Mouse (Mus musculus): ENCODE results near the gene Arhgap23. TPM values are rescaled to one million over a fixed set of nuclear protein-coding genes. Genes with fewer than 3 reads are reported as not detected.
A peak's percentile ranks its signal among the peaks of the same experiment; 100 is the strongest.

Gene Arhgap23
- 10 to 100 TPM; 73.3 to 77.4 TPM for total RNA-seq (2021)
- long read RNA-seq, full-length matches to known transcripts, result 3 of 29 reads
- long read RNA-seq, partial matches to known transcripts, result 22 of 29 reads
- long read RNA-seq, other reads (novel, unspliced or antisense), result 4 of 29 reads

DNA sequence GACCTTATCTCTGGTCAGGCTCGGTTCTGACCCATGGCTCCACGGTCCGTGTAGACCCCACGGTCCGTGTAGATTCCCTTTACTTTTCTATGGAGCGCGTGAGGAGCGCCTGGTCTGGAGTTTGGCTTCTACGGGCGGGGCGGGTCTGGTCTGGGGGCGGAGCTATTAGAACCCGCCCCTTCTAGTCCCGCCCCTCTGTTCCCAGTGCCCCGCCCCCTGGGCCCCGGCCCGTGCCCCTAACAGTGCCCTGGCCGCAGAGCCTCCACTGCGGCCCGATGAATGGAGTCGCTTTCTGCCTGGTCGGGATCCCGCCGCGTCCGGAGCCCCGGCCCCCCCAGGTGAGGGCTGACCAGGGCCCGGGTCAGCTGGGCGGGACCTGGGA lies at the start of gene Arhgap23:
Gene Arhgap23 (plus strand): TSS at position 204 of the 382 bp plus-strand sequence.
- peak; percentile 47 to 67 for DNase-seq (ENCODE audit: low spot score in 2 of 2)

DNA sequence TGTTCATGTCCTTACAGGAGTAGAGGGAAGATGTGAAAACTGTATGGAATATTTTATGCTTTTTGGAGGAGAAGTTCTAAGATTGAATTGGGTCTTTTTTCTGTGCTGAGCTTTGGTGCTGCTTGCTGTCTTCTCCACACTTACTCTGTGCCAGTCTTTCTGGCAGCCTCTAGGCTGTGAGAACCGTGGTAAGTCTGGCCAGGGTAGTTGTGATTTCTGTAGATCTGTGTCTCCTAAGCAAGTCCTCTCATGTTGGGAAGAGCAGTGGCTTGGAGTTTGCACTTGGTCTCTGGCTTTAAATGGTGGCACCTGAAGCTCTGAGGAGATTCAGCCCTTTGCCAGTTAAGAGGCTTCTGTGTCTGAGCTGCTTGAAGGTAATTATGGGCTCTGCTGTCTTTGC lies 49.8 kb upstream of the Arhgap23 start:
- DNase-seq (ENCODE audit: low spot score in 2 of 2), result no peak

- DNase-seq (ENCODE audit: low spot score in 2 of 2), result no peak
Measured at GRCm38 (mm10) chr11:97368501-97368900, 46.8 kb upstream of the Arhgap23 start.

- no peak for DNase-seq (ENCODE audit: low spot score in 2 of 2)
Measured at GRCm38 (mm10) chr11:97370329-97371091, 44.8 kb upstream of the Arhgap23 start.

- DNase-seq (ENCODE audit: low spot score in 2 of 2), result no peak
Measured at GRCm38 (mm10) chr11:97372159-97372864, 43.0 kb upstream of the Arhgap23 start.

DNA sequence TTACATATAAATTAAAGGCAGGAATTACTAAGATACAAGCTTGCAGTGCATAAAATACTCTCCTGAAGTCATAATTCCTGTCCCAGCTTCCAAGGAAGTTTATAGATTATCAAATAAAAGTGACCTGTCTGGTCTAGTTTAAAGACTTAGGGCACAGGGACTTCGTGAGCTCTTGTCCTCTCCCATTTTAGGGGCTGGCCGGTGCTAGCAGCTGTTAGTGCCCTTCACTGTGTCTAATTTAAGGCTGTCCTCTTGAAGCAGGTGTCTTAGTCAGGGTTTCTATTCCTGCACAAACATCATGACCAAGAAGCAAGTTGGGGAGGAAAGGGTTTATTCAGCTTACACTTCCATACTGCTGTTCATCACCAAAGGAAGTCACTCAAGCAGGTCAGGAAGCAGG lies 41.9 kb upstream of the Arhgap23 start:
- no peak for DNase-seq (ENCODE audit: low spot score in 2 of 2)

GRCm38 (mm10) chr11:97380036-97380435 lies 35.3 kb upstream of the Arhgap23 start:
- DNase-seq (ENCODE audit: low spot score in 2 of 2), result no peak

GRCm38 (mm10) chr11:97383017-97383416 lies 32.3 kb upstream of the Arhgap23 start:
- DNase-seq (ENCODE audit: low spot score in 2 of 2), result no peak

GRCm38 (mm10) chr11:97383764-97384163 lies 31.6 kb upstream of the Arhgap23 start:
- DNase-seq (ENCODE audit: low spot score in 2 of 2), result no peak

DNA sequence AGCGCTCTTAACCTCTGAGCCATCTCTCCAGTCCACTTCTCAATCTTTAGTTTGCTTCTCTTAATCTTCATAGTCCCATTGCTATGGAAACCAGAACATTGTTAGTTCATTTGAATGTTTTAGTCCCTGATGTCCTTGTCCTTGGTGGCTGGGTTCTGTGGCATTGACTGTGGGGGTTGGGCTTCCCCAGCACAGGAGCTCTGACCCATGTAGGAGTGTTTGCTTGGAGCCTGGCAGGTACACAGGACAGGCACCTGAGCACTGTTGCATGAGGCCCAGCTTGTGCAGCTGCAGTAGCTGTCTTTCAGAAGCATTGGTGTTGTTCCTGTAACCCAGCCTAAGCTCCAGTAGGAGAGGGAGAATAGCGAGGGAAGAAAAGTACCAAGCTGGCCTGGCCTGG lies 27.5 kb upstream of the Arhgap23 start:
- DNase-seq (ENCODE audit: low spot score in 2 of 2), result no peak

DNA sequence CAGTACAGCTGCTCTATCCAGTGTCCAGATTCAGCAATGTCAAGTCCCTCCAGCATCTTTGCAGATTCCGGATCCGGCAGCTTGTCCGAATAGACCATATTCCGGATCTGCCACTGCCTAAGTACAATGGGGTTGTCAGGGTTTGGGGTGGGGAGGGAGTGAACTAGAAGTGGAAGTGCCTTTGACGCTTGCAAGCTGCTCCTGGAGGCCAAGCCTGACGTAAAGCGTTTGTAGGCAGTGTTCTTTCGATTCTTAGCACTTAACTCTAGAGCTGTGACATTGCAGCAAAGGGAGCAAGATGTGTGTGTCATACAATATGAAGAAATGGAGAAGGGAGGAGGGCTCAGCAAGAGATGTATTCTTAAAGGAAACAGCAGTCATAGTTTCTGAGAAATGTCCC lies 26.2 kb upstream of the Arhgap23 start:
- DNase-seq (ENCODE audit: low spot score in 2 of 2), result no peak

GRCm38 (mm10) chr11:97393658-97394057 lies 21.7 kb upstream of the Arhgap23 start:
- DNase-seq (ENCODE audit: low spot score in 2 of 2), result no peak

GRCm38 (mm10) chr11:97394146-97394545 lies 21.2 kb upstream of the Arhgap23 start:
- no peak for DNase-seq (ENCODE audit: low spot score in 2 of 2)

- DNase-seq (ENCODE audit: low spot score in 2 of 2), result no peak
Measured at GRCm38 (mm10) chr11:97398506-97398905, 16.8 kb upstream of the Arhgap23 start.

DNA sequence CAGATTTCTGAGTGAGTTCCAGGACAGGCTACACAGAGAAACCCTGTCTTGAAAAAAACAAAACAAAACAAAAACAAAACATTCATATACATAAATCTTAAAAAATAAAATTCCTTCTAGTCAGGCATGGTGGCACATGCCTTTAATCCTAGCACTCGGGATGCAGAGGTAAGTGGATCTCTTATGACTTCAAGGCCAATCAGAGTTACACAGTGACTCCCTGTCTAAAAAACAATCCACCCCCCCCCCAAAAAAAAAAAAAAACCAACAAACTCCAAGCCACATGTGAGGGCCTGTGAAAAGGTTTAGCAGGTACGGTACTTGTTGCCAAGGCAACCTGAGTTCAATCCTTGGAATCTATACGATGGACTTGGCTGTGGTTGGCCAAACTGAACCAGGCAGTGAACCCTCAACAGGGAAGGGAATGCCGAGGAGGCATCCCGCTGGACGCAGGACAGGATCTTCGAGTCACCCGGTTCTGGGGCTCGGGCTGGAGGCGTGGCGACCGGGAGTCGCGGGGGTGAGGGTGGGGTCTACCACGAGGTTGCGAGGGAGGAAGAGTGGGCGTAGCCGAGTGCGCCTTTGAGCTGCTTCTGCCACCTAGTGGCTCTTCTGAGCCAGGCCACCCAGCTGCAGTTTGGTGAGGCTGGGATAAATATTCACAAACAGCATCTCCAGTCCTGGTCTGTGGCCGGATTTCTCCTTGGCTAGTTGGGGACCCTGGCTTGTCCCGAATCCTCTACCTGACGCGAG lies 15.2 kb upstream of the Arhgap23 start:
- peak; percentile 82 to 86 for DNase-seq (ENCODE audit: low spot score in 2 of 2)

DNA sequence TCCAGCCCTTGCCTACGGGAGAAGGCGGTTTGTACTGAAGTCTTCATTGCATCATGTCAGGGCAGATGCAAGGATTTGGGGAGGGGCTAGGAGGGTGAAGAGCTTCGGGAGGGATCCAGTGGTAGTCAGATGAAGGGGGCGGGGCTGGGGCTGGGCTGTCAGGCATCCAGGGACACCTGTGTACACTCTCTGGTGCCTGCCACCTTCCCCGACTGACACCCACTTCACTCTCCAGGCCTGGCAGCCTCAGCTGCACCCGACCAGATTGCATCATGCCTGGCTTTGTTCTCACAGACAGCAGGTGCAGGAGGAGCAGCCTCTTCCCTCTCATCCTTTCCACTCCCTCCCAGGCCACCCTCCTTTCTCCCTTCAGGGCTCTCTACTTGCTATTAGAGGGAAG lies 14.3 kb upstream of the Arhgap23 start:
- peak; percentile 47 to 56 for DNase-seq (ENCODE audit: low spot score in 2 of 2)

GRCm38 (mm10) chr11:97401686-97402435 lies 13.5 kb upstream of the Arhgap23 start:
- DNase-seq (ENCODE audit: low spot score in 2 of 2), result no peak

DNA sequence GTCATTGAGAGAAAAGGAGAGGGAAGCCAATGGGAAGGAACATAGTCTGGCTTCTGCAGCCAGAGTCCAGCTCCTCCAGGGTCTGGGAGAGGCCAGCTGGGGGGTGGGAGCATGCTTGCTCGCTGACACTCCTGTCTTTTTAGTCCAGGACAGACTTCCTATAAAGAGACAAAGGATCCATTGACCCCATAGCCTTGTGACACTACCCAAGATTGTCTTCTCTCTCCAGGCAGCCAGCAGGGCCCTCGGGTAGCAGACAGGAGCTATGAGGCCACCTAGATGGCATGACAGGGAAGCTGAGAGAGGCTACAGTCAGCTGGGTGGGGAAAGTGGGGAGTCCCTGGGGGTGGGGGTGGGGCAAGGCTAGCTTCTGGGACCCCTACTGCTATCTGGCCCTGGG lies 12.6 kb upstream of the Arhgap23 start:
- no peak for DNase-seq (ENCODE audit: low spot score in 2 of 2)

DNA sequence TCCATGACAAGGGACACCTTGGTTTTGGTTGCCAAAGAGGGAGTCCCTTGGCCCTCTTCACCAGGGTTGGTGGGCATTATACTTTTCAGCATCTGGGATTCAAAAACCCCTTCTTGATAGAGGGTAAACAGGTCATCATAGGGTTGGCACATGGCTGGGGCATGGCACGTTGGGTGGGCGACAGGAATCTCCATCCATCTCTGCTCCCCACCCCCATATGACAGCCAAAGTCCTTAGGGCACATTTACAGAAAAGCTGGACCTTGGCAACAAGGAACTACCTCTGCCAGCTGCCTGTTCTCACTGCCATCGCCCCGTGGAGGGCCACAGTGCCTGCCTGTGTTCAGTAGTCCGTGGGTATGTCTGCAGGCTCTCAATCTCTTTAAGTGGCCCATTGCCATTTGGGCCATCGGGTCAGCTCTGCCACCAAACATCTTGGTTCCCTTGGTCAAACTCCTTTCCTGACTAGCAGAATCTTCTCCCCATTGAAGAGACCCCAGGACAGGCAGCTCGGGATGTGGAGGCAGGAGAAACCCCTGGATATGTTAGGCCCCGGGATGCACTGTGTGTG lies 11.6 kb upstream of the Arhgap23 start:
- no peak for DNase-seq (ENCODE audit: low spot score in 2 of 2)

DNA sequence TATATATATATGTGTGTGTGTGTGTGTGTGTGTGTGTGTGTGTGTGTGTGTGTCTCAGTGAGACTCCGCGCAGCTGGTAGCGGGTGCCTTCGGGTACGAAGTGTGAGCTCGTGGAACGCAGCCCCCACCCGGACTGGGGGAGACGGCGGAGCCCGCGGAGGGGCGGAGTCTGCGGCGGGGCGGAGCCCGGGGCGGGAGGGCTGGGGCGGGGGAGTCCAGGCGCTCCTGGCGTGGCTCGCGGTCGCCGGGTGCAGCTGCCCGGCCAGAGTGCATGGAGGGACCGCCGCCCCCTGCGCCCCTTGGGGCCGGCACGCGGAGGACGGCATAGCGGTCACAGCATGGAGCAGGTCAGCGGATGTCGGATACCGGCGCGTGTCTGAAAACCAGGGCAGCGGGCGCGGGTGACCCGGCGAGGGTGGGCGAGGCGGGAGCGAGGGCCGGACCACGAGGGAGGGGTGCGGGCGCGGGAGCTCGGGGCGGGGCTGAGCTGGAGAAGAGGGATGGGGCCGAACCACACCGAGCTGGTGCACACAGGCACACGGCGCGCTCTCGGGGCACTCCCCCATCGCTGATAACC lies 11.1 kb upstream of the Arhgap23 start:
- DNase-seq (ENCODE audit: low spot score in 2 of 2), result peak; percentile 64 to 70

All from layer of hippocampus, postnatal 10 days (tissue).